Mouse (Mus musculus): ENCODE measurements at regions not wholly inside any gene's neighbourhood (a gene's known extent, or its start where the extent isn't known, plus 50 kb on each side); places are given as distances from the start of the nearest gene placed in this dataset.

- TF ChIP-seq EP300 (IDR thresholded peaks at IDR 0.05; ENCODE audit: low read depth) = no peak
- no peak for TF ChIP-seq CTCF (IDR thresholded peaks at IDR 0.05; ENCODE audit: low read depth)
Measured at GRCm38 (mm10) chr4:54811163-54811562, 133.7 kb upstream of the Zfp462 start.

All from liver, postnatal 0 days (tissue).